Mouse (Mus musculus) stomach, postnatal 0 days (tissue): ENCODE measurements at regions not wholly inside any gene's neighbourhood (a gene's known extent, or its start where the extent isn't known, plus 50 kb on each side); places are given as distances from the start of the nearest gene placed in this dataset.

Experiments used
- ATAC-seq: fragments of 200-750 bp; cut with Nextera tagmentation; 2 replicates; pipeline ENCODE4 v1.8.0; 2017; ENCODE audit not compliant: low FRiP score, low TSS enrichment
- DNase-seq: peaks from one replicate; pipeline ENCODE4 v3.0.0-alpha.2; 2016; ENCODE audit warnings: low spot score
- H3K27ac ChIP-seq: fragments of 300-500 bp; sonication (generic); replicated peaks from 2 replicates; pipeline ENCODE4 v1.5.1; 2014; ENCODE audit warnings: mild to moderate bottlenecking, control low read depth
- H3K27me3 ChIP-seq: fragments of 300-500 bp; sonication (generic); 2 replicates; pipeline ENCODE4 v1.6.1; 2014; ENCODE audit warnings: low read length; ENCODE audit not compliant: control insufficient read depth, insufficient read depth
- H3K36me3 ChIP-seq: fragments of 300-500 bp; sonication (generic); 2 replicates; pipeline ENCODE4 v1.6.1; 2014; ENCODE audit warnings: low read length, mixed read lengths; ENCODE audit not compliant: control insufficient read depth, insufficient read depth
- H3K4me1 ChIP-seq: fragments of 300-500 bp; sonication (generic); replicated peaks from 2 replicates; pipeline ENCODE4 v1.6.1; 2014; ENCODE audit warnings: antibody characterized with exemption; ENCODE audit not compliant: control insufficient read depth, insufficient read depth
- H3K4me2 ChIP-seq: fragments of 300-500 bp; sonication (generic); replicated peaks from 2 replicates; pipeline ENCODE4 v1.6.1; 2014; ENCODE audit warnings: low read depth, mild to moderate bottlenecking, control low read depth, moderate library complexity
- H3K4me3 ChIP-seq: fragments of 300-500 bp; sonication (generic); 2 replicates; pipeline ENCODE4 v1.5.1; 2014; ENCODE audit warnings: low read depth, low read length, control low read depth
- H3K9ac ChIP-seq: fragments of 300-500 bp; sonication (generic); 2 replicates; pipeline ENCODE4 v1.6.1; 2014; ENCODE audit warnings: mild to moderate bottlenecking, low read length, control low read depth, mixed read lengths
- H3K9me3 ChIP-seq: fragments of 300-500 bp; sonication (generic); 2 replicates; pipeline ENCODE4 v1.6.1; 2016; ENCODE audit warnings: low read length; ENCODE audit not compliant: control insufficient read depth
- CTCF ChIP-seq: IDR thresholded peaks from 2 replicates; pipeline ENCODE4 v1.5.1; 2016; ENCODE audit warnings: antibody characterized with exemption, low read depth, mild to moderate bottlenecking, moderate library complexity
- EP300 ChIP-seq: optimal IDR thresholded peaks from 2 replicates; pipeline ENCODE3; 2016; ENCODE audit warnings: antibody characterized with exemption
- WGBS: fragments of 180-500 bp; shearing (Covaris S2); extraction: QIAGEN DNeasy Blood & Tissue Kit; methylation state at CpG from one replicate; pipeline ENCODE4 v1.1.7; 2014; 5-methylcytosine and 5-hydroxymethylcytosine counted together

- DNase-seq, result no peak
- Histone ChIP-seq H3K27ac (no peak overlapping the region), H3K9me3 (no peaks in the 10 kb centered on the region), H3K4me2 (no peak overlapping the region), H3K4me1 (no peaks in the 10 kb centered on the region), H3K36me3 (no peaks in the 10 kb centered on the region), H3K9ac (no peak overlapping the region), H3K4me3 (no peak overlapping the region), H3K27me3 (no peaks in the 10 kb centered on the region)
- ATAC-seq, result no peak
- TF ChIP-seq CTCF (no peak), EP300 (no peak)
- WGBS, result 81% methylated on average over 9 of the region's 9 CpGs
Observed at GRCm38 (mm10) chr10:70739348-70739966, 83.7 kb upstream of the Phyhipl start.

- no peak overlapping the region for H3K4me3 ChIP-seq
- H3K9me3 ChIP-seq, result no peaks in the 10 kb centered on the region
- ATAC-seq (no peak), DNase-seq (no peak)
- H3K36me3 ChIP-seq, result no peaks in the 10 kb centered on the region
- no peak for TF ChIP-seq CTCF
- TF ChIP-seq EP300, result no peak
- no peak overlapping the region for H3K27ac ChIP-seq
- no peaks in the 10 kb centered on the region for H3K4me1 ChIP-seq
- no peaks in the 10 kb centered on the region for H3K27me3 ChIP-seq
- no peak overlapping the region for H3K4me2 ChIP-seq
- no peak overlapping the region for H3K9ac ChIP-seq
Observed at GRCm38 (mm10) chr10:70738686-70739085, 82.9 kb upstream of the Phyhipl start.

GRCm38 (mm10) chr10:70733956-70734355 lies 78.2 kb upstream of the Phyhipl start:
- Histone ChIP-seq H3K36me3 (no peaks in the 10 kb centered on the region), H3K4me3 (no peak overlapping the region), H3K4me2 (no peak overlapping the region), H3K27me3 (no peaks in the 10 kb centered on the region), H3K9me3 (no peaks in the 10 kb centered on the region), H3K27ac (no peak overlapping the region), H3K4me1 (no peaks in the 10 kb centered on the region), H3K9ac (no peak overlapping the region)
- no peak for ATAC-seq
- 81% methylated on average over 12 of the region's 12 CpGs for WGBS
- TF ChIP-seq EP300 (no peak), CTCF (no peak)
- DNase-seq, result no peak

GRCm38 (mm10) chr10:70733478-70733877 lies 77.7 kb upstream of the Phyhipl start:
- no peaks in the 10 kb centered on the region for H3K4me1 ChIP-seq
- H3K9ac ChIP-seq, result no peak overlapping the region
- no peak overlapping the region for H3K4me3 ChIP-seq
- DNase-seq (no peak), ATAC-seq (no peak)
- TF ChIP-seq EP300 (no peak), CTCF (no peak)
- H3K27me3 ChIP-seq, result no peaks in the 10 kb centered on the region
- 77% methylated on average over 7 of the region's 7 CpGs for WGBS
- no peak overlapping the region for H3K27ac ChIP-seq
- no peak overlapping the region for H3K4me2 ChIP-seq
- H3K9me3 ChIP-seq, result no peaks in the 10 kb centered on the region
- H3K36me3 ChIP-seq, result no peaks in the 10 kb centered on the region

GRCm38 (mm10) chr10:70725091-70725490 lies 69.3 kb upstream of the Phyhipl start:
- ATAC-seq (no peak), DNase-seq (no peak)
- WGBS, result 79% methylated on average over 3 of the region's 3 CpGs
- no peak overlapping the region for H3K4me3 ChIP-seq
- no peak for TF ChIP-seq EP300
- H3K36me3 ChIP-seq, result no peaks in the 10 kb centered on the region
- no peaks in the 10 kb centered on the region for H3K27me3 ChIP-seq
- H3K4me1 ChIP-seq, result no peaks in the 10 kb centered on the region
- H3K4me2 ChIP-seq, result no peak overlapping the region
- no peaks in the 10 kb centered on the region for H3K9me3 ChIP-seq
- H3K27ac ChIP-seq, result no peak overlapping the region
- no peak overlapping the region for H3K9ac ChIP-seq

- TF ChIP-seq EP300, result no peak
- no peak for TF ChIP-seq CTCF
Observed at GRCm38 (mm10) chr10:70722783-70723182, 67.0 kb upstream of the Phyhipl start.

More at GRCm38 (mm10) chr10:70722783-70723182, 67.0 kb upstream of the Phyhipl start:
- no peak overlapping the region for H3K4me3 ChIP-seq
- no peak overlapping the region for H3K27ac ChIP-seq
- DNase-seq (no peak), ATAC-seq (no peak)
- H3K4me2 ChIP-seq, result no peak overlapping the region
- 84% methylated on average over 2 of the region's 2 CpGs for WGBS
- H3K9ac ChIP-seq, result no peak overlapping the region
- no peaks in the 10 kb centered on the region for H3K27me3 ChIP-seq
- no peaks in the 10 kb centered on the region for H3K4me1 ChIP-seq
- no peaks in the 10 kb centered on the region for H3K36me3 ChIP-seq
- H3K9me3 ChIP-seq, result no peaks in the 10 kb centered on the region
